Mouse (Mus musculus) myocyte (in vitro differentiated cells): Measurements from ENCODE around the gene Pdcd2l.
A peak's percentile ranks its signal among the peaks of the same experiment; 100 is the strongest.

ENCODE experiments used
- MYOD1 ChIP-seq, 3 experiments: IDR thresholded peaks; one replicate each; pipeline ENCODE4 v1.6.1; 2011; ENCODE audit warnings: control low read depth in 2 of 3, low read depth in 2 of 3, mild to moderate bottlenecking in 2 of 3, moderate library complexity in 1 of 3; ENCODE audit not compliant: insufficient read length in 2 of 3, control insufficient read depth in 1 of 3
- MYOG ChIP-seq, 3 experiments: IDR thresholded peaks; one replicate each; pipeline ENCODE4 v1.6.1; 2011; ENCODE audit warnings: control low read depth in 2 of 3, low read depth in 2 of 3, mild to moderate bottlenecking in 2 of 3; ENCODE audit not compliant: insufficient read length in 2 of 3, control insufficient read depth in 1 of 3, insufficient read depth in 1 of 3
- TCF12 ChIP-seq: IDR thresholded peaks from one replicate; pipeline ENCODE4 v1.6.1; 2011; ENCODE audit warnings: mild to moderate bottlenecking, control low read depth; ENCODE audit not compliant: poor library complexity, insufficient read depth, severe bottlenecking
- TCF3 ChIP-seq: IDR thresholded peaks from one replicate; pipeline ENCODE4 v1.6.1; 2011; ENCODE audit warnings: low read depth, control low read depth; ENCODE audit not compliant: insufficient read length

DNA sequence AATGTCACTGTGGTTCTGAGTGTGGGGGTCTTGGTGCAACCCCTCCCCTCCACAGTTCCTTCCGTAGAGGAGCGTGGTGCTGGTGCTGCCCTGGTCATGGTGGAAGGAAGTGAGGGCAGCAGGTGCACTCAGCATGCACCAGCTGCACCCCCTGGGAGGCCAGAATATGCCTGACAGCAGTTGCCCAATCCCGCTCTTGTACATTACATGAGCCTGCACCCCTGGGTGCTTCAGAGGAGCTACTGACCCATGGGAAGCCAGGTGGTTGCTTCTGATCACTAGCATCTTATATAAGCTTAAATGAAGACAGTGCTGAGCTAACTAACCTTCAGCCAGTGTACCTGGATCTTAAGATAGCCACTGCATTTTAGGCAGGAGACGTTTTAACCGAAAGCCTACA lies 41.6 kb upstream of the Pdcd2l start:
- TF ChIP-seq MYOG (IDR thresholded peaks at IDR 0.05; ENCODE audit: control insufficient read depth in 1 of 3, insufficient read depth in 1 of 3, insufficient read length in 2 of 3, low read depth in 2 of 3) (peak in 1 of 3 experiments; percentile 35), MYOD1 (IDR thresholded peaks at IDR 0.05; ENCODE audit: control insufficient read depth in 1 of 3, insufficient read length in 2 of 3, low read depth in 2 of 3) (peak in 2 of 3 experiments; percentile 33 to 39), TCF3 (no peak), TCF12 (no peak)
